Mouse (Mus musculus) ES-E14 (cell line): Measurements from ENCODE around the gene Slc24a5. TPM values are rescaled to one million over a fixed set of nuclear protein-coding genes. Genes with fewer than 3 reads are reported as not detected.

ENCODE experiments used
- DNase-seq: peaks from one replicate; pipeline ENCODE4 v3.0.0-alpha.2; 2013; ENCODE audit warnings: low read depth, low spot score
- H3K27ac ChIP-seq: 2 replicates; pipeline ENCODE4 v1.5.1; 2012; ENCODE audit warnings: low read depth, mild to moderate bottlenecking, low read length, moderate library complexity, mixed read lengths; ENCODE audit not compliant: poor library complexity, insufficient read depth, severe bottlenecking
- H3K36me3 ChIP-seq: 2 replicates; pipeline ENCODE4 v1.6.1; 2012; ENCODE audit warnings: mild to moderate bottlenecking, low read length, moderate library complexity, mixed read lengths; ENCODE audit not compliant: control insufficient read depth, poor library complexity, insufficient read depth, severe bottlenecking
- H3K4me1 ChIP-seq, 2 experiments: fragments of 150-350 bp in 1 of 2; sonication (generic) in 1 of 2; 2 replicates each; pipeline ENCODE4 v1.6.1; 2012; ENCODE audit warnings: low read length in 2 of 2, mild to moderate bottlenecking in 1 of 2, mixed read lengths in 1 of 2; ENCODE audit not compliant: control insufficient read depth in 2 of 2, insufficient read depth in 2 of 2, poor library complexity in 1 of 2
- H3K4me3 ChIP-seq, 2 experiments: fragments of 150-350 bp in 1 of 2; sonication (generic) in 1 of 2; 2 replicates each; pipeline ENCODE4 v1.5.1; 2012; ENCODE audit warnings: low read length in 2 of 2, low read depth in 1 of 2, mild to moderate bottlenecking in 1 of 2, mixed read lengths in 1 of 2; ENCODE audit not compliant: insufficient read depth in 1 of 2, poor library complexity in 1 of 2, severe bottlenecking in 1 of 2
- H3K9ac ChIP-seq: 2 replicates; pipeline ENCODE4 v1.6.1; 2012; ENCODE audit warnings: low read depth, mild to moderate bottlenecking, low read length, mixed read lengths; ENCODE audit not compliant: poor library complexity, insufficient read depth, severe bottlenecking
- H3K9me3 ChIP-seq: fragments of 150-350 bp; sonication (generic); 2 replicates; pipeline ENCODE4 v1.6.1; 2012; ENCODE audit warnings: low read depth, mild to moderate bottlenecking, low read length; ENCODE audit not compliant: control insufficient read depth, insufficient read depth
- CHD2 ChIP-seq: IDR thresholded peaks from 2 replicates; pipeline ENCODE4 v1.6.1; 2014; ENCODE audit warnings: mild to moderate bottlenecking, low read depth, low read length, inconsistent platforms
- HCFC1 ChIP-seq: IDR thresholded peaks from 2 replicates; pipeline ENCODE4 v1.6.1; 2012; ENCODE audit warnings: low read length, inconsistent platforms, borderline replicate concordance; ENCODE audit not compliant: insufficient read depth
- MAFK ChIP-seq: IDR thresholded peaks from 2 replicates; pipeline ENCODE4 v1.6.1; 2014; ENCODE audit warnings: mild to moderate bottlenecking, low read depth, low read length, inconsistent platforms; ENCODE audit not compliant: insufficient read depth
- ZC3H11A ChIP-seq: IDR thresholded peaks from 2 replicates; pipeline ENCODE4 v1.6.1; 2012; ENCODE audit warnings: low read depth, mild to moderate bottlenecking, inconsistent platforms, low read length, borderline replicate concordance
- ZNF384 ChIP-seq: IDR thresholded peaks from 2 replicates; pipeline ENCODE4 v1.6.1; 2012; ENCODE audit warnings: low read depth, low read length, inconsistent platforms
- in situ Hi-C, 2 experiments: fragments of 600-800 bp; cut with MboI; formaldehyde crosslinking; loops; one replicate each; pipeline ENCODE4 v1.15.1; 2025; ENCODE audit warnings: low sequenced_read_pairs in 2 of 2, inconsistent platforms in 1 of 2; ENCODE audit not compliant: unreplicated experiment in 2 of 2
- total RNA-seq: library from RNA; depleted of rRNA; stranded (reverse); fragments of 300-350 nt; gene quantifications from 2 replicates; pipeline ENCODE4 v1.2.3, GENCODE M21; 2012

Gene Slc24a5
- total RNA-seq, 1 experiment, result 1.7 TPM

GRCm38 (mm10) chr2:125123477-125123852 lies 55.5 kb downstream of the Slc24a5 start, which contains the start of gene Myef2:
Gene Myef2 (minus strand): TSS chr2:125123661.
- peak within 1 kb of the TSS; percentile 77 for H3K27ac ChIP-seq
- H3K4me1 ChIP-seq, result peaks cover 13 to 15% of the 10 kb centered on the region in 2 experiments; a peak in 2 of 4 replicates
- peak; percentile 59 for DNase-seq
- in situ Hi-C loops, result no loop called here
- peak within 1 kb of the TSS; percentile 98 for H3K9ac ChIP-seq
- no peak for TF ChIP-seq HCFC1
- TF ChIP-seq ZNF384, result no peak
- TF ChIP-seq CHD2, result peak; percentile 96
- no peak for TF ChIP-seq ZC3H11A
- no peak for TF ChIP-seq MAFK
- no peaks in the 10 kb centered on the region for H3K36me3 ChIP-seq
- H3K4me3 ChIP-seq, result peak within 1 kb of the TSS; percentile 91 to 100
- H3K9me3 ChIP-seq, result no peaks in the 10 kb centered on the region

- Histone ChIP-seq H3K4me1 (peaks cover 5 to 9% of the 10 kb centered on the region in 2 experiments; a peak in 2 of 4 replicates), H3K9ac (no peak overlapping the region), H3K9me3 (no peaks in the 10 kb centered on the region), H3K27ac (no peak overlapping the region), H3K4me3 (no peak overlapping the region), H3K36me3 (no peaks in the 10 kb centered on the region)
- no peak for DNase-seq
- TF ChIP-seq ZC3H11A, result no peak
- TF ChIP-seq ZNF384, result no peak
- in situ Hi-C loops, result no loop called here
Measured at GRCm38 (mm10) chr2:125125824-125126223, 57.9 kb downstream of the Slc24a5 start.

- Histone ChIP-seq H3K36me3 (no peaks in the 10 kb centered on the region), H3K9ac (no peak overlapping the region), H3K4me3 (no peak overlapping the region), H3K4me1 (peaks cover 5% of the 10 kb centered on the region in 2 experiments; a peak in 1 of 4 replicates), H3K27ac (no peak overlapping the region), H3K9me3 (no peaks in the 10 kb centered on the region)
- TF ChIP-seq MAFK (no peak), CHD2 (no peak), ZC3H11A (no peak), ZNF384 (no peak), HCFC1 (no peak)
- in situ Hi-C loops, result no loop called here
- no peak for DNase-seq
Measured at GRCm38 (mm10) chr2:125126792-125127191, 58.9 kb downstream of the Slc24a5 start.

- H3K4me1 ChIP-seq, result peaks cover 2 to 5% of the 10 kb centered on the region in 2 experiments; a peak in 2 of 4 replicates
- H3K9ac ChIP-seq, result no peak overlapping the region
- H3K36me3 ChIP-seq, result no peaks in the 10 kb centered on the region
- DNase-seq, result no peak
- no peaks in the 10 kb centered on the region for H3K9me3 ChIP-seq
- in situ Hi-C loops, result no loop called here
- no peak overlapping the region for H3K27ac ChIP-seq
- H3K4me3 ChIP-seq, result no peak overlapping the region
- no peak for TF ChIP-seq HCFC1
- TF ChIP-seq MAFK, result no peak
- no peak for TF ChIP-seq ZNF384
- TF ChIP-seq CHD2, result no peak
- no peak; the same call in 1 of the 2 replicates for TF ChIP-seq ZC3H11A
Measured at GRCm38 (mm10) chr2:125134113-125134512, 66.2 kb downstream of the Slc24a5 start.
